Mouse (Mus musculus): ENCODE data around the gene Rhbdf2.

GRCm38 (mm10) chr11:116611883-116612282, 14.9 kb downstream of the Rhbdf2 start:
- TF ChIP-seq EP300 (IDR thresholded peaks at IDR 0.05; ENCODE audit: low read depth), result no peak
- TF ChIP-seq CTCF (IDR thresholded peaks at IDR 0.05; ENCODE audit: low read depth), result no peak
